Mouse (Mus musculus) C2C12 (cell line): ENCODE measurements around the gene Cavin4.

Experiments
- CTCF ChIP-seq: IDR thresholded peaks from one replicate; pipeline ENCODE4 v1.5.1; 2011; ENCODE audit not compliant: control insufficient read depth, insufficient read depth, insufficient read length
- MAX ChIP-seq: IDR thresholded peaks from one replicate; pipeline ENCODE4 v1.6.1; 2011; ENCODE audit warnings: mild to moderate bottlenecking, control low read depth
- MYOG ChIP-seq: IDR thresholded peaks from one replicate; pipeline ENCODE4 v1.6.1; 2011; ENCODE audit not compliant: control insufficient read depth, insufficient read length; ENCODE audit errors: extremely low read depth

- TF ChIP-seq CTCF (no peak), MYOG (no peak), MAX (no peak)
Measured at GRCm38 (mm10) chr4:48646143-48646542, 17.2 kb upstream of the Cavin4 start.
